Mouse (Mus musculus) embryonic fibroblast, embryonic 13.5 days (primary cell): ENCODE measurements at regions not wholly inside any gene's neighbourhood (a gene's known extent, or its start where the extent isn't known, plus 50 kb on each side); places are given as distances from the start of the nearest gene placed in this dataset.

ENCODE experiments used
- CTCF ChIP-seq: IDR thresholded peaks from 2 replicates; pipeline ENCODE4 v1.5.1; 2011; ENCODE audit warnings: mild to moderate bottlenecking, control low read depth, low read length, moderate library complexity, borderline replicate concordance; ENCODE audit not compliant: insufficient read depth
- POLR2A ChIP-seq: IDR thresholded peaks from 2 replicates; pipeline ENCODE4 v1.6.1; 2011; ENCODE audit warnings: low read depth, mild to moderate bottlenecking, control low read depth, low read length, moderate library complexity

DNA sequence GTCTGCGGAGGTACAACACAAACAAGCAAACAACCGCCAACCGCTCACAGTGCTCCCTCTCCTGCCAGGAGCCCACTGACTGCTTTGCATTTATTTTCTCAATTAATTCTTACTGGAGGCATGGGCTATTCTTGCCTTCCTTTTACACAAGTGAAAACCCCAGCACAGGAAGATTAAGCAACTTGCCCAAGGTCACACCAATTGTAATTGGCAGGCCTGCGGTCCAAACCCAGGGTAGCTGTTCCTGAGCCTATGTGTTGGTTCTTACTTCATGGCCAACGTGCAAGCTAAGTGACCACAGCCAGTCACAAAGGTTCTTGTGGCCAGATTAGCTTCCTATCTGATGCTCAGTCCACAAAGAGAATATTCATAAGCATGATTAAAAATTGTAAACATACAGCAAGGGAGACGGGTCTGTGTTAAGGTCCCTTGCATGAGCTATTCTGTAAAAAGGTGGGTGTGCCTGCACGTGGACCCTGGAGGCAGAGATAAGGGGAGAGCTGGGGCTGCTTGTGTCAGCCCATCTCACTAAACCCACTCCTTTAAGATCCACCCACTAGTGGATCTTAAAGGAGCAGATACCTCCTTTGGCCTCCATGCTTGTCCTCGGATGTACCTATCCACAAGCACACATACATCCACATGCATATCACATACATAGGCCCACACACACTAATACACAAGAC lies 190.2 kb upstream of the Jade1 start:
- TF ChIP-seq CTCF = no peak
- no peak for TF ChIP-seq POLR2A
